Mouse (Mus musculus) heart, postnatal 36 days (tissue): ENCODE data around the gene Arsb. TPM values are rescaled to one million over a fixed set of nuclear protein-coding genes. Genes with fewer than 3 reads are reported as not detected.

ENCODE experiments used
- DNase-seq, 2 experiments: peaks; one replicate each; pipeline ENCODE4 v3.0.0; 2021 to 2022
- intact Hi-C: fragments of 180-260 bp; cut with DNase I; formaldehyde crosslinking; loops from one replicate; pipeline ENCODE4 v1.15.1; 2025
- total RNA-seq, 2 experiments: library from RNA; stranded (reverse); gene quantifications; 2 replicates each; pipeline ENCODE4 v1.2.3; 2021

Arsb gene
- total RNA-seq, 2 experiments from 2014 or later, result 5.6 to 6.2 TPM

GRCm38 (mm10) chr13:93914206-93914605 lies 142.8 kb downstream of the Arsb start:
- intact Hi-C loops, result no loop called here
- no peak for DNase-seq

GRCm38 (mm10) chr13:93915641-93916570 lies 144.5 kb downstream of the Arsb start:
- intact Hi-C loops, result no loop called here
- no peak for DNase-seq

GRCm38 (mm10) chr13:93919536-93919935 lies 148.1 kb downstream of the Arsb start:
- intact Hi-C loops, result no loop called here
- DNase-seq, result no peak

- intact Hi-C loops, result loop anchor here (5.0 kb wide), 1 partner anchor 63 kb away; no protein-coding TSS in a partner anchor
- DNase-seq, result no peak
These were observed 148.8 kb downstream of the Arsb start for GRCm38 (mm10) chr13:93920080-93920785.

- peak in 1 of 2 experiments; percentile 40 for DNase-seq
These were observed 149.4 kb downstream of the Arsb start for GRCm38 (mm10) chr13:93920786-93921300.

GRCm38 (mm10) chr13:93921831-93922565 lies 150.6 kb downstream of the Arsb start:
- intact Hi-C loops, result loop anchor here (5.0 kb wide), 1 partner anchor 65 kb away; no protein-coding TSS in a partner anchor
- DNase-seq, result no peak

More at GRCm38 (mm10) chr13:93920786-93921300, 149.4 kb downstream of the Arsb start:
- intact Hi-C loops, result loop anchor here (5.0 kb wide), 1 partner anchor 64 kb away; no protein-coding TSS in a partner anchor

GRCm38 (mm10) chr13:93922566-93922910 lies 151.1 kb downstream of the Arsb start:
- DNase-seq, result peak in 1 of 2 experiments; percentile 33
- intact Hi-C loops, result loop anchor here (5.0 kb wide), 1 partner anchor 65 kb away; no protein-coding TSS in a partner anchor

GRCm38 (mm10) chr13:93924735-93925432 lies 153.5 kb downstream of the Arsb start:
- no peak for DNase-seq
- intact Hi-C loops, result loop anchor here (5.0 kb wide), 1 partner anchor 68 kb away; no protein-coding TSS in a partner anchor

- no peak for DNase-seq
- intact Hi-C loops, result no loop called here
These were observed 159.3 kb downstream of the Arsb start for GRCm38 (mm10) chr13:93930561-93931340.

- no peak for DNase-seq
- intact Hi-C loops, result no loop called here
These were observed 165.0 kb downstream of the Arsb start for GRCm38 (mm10) chr13:93936455-93936854.

GRCm38 (mm10) chr13:93938118-93938517 lies 166.7 kb downstream of the Arsb start:
- intact Hi-C loops, result no loop called here
- DNase-seq, result no peak

- intact Hi-C loops, result loop anchor here (5.0 kb wide), 1 partner anchor 118 kb away; the partner anchor contains the start of gene Lhfpl2
- DNase-seq, result peak; percentile 48 to 55
These were observed 168.1 kb downstream of the Arsb start for GRCm38 (mm10) chr13:93939363-93940127.

- intact Hi-C loops, result loop anchor here (5.0 kb wide), 1 partner anchor 116 kb away; the partner anchor contains the start of gene Lhfpl2
- no peak for DNase-seq
These were observed 169.5 kb downstream of the Arsb start for GRCm38 (mm10) chr13:93940742-93941531.

GRCm38 (mm10) chr13:93950996-93951395 lies 179.6 kb downstream of the Arsb start:
- peak in 1 of 2 experiments; percentile 15 for DNase-seq
- intact Hi-C loops, result no loop called here

- intact Hi-C loops, result no loop called here
- no peak for DNase-seq
These were observed 180.1 kb downstream of the Arsb start for GRCm38 (mm10) chr13:93951555-93951954.

- DNase-seq, result no peak
These were observed 181.0 kb downstream of the Arsb start for GRCm38 (mm10) chr13:93952466-93952865.

GRCm38 (mm10) chr13:93957907-93958306 lies 186.5 kb downstream of the Arsb start:
- no peak for DNase-seq
- intact Hi-C loops, result no loop called here

More at GRCm38 (mm10) chr13:93952466-93952865, 181.0 kb downstream of the Arsb start:
- intact Hi-C loops, result no loop called here
